Mouse (Mus musculus) left cerebral cortex, adult 9 months (tissue): ENCODE results near the gene 1700001J03Rik.
"Not testable (repeated sequence)": the region's sequence is repeated elsewhere in the genome, so short reads cannot be mapped to it uniquely, and the experiment has no call there.

Experiments used
- DNase-seq, 2 experiments: peaks; one replicate each; pipeline ENCODE4 v3.0.0; 2022; ENCODE audit warnings: low spot score in 2 of 2

Gene 1700001J03Rik

DNA sequence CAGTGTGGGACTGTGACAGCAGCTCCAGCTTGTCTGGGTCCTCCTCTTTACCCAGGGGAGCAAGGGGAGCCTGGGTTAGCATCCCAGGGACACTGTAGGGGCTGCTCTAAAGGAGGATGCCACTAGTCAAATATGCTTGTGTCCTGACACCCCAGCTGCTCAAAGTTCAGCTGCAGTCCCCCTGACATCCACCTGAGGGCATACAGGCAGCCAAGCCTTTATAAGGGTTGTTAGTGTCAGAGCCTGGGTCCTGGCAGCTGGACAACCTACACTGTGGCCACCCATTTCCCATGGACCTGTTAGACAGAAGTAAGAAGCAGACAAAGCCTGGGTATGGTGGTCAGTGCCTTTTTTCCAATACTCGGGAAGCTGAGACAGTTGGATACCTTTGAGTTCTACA, 3.0 kb upstream of the 1700001J03Rik start:
- DNase-seq: no peak

DNA sequence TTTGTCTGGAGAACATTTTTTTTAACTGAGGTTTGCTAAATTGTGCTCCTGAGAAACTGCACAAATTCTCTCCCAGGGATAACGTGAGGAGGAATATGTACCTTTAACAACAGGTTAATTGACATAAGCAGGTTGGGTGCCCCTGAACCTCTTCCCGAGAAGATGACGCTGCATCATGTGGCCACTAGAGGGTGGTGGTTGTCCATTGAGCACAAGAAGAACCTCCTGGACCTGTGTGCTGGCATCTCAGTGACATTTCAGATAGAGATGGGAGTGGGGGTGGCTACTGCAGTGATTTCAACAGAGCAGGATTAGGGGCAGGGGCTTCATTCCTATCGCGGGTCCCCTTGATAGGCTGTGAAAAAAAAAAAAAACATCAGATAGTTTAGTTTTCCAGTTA, 2.3 kb upstream of the 1700001J03Rik start:
- peak in 1 of 2 experiments; percentile 55 for DNase-seq

GRCm38 (mm10) chr5:146172744-146173143, 12.4 kb downstream of the 1700001J03Rik start:
- not testable (repeated sequence) for DNase-seq

DNA sequence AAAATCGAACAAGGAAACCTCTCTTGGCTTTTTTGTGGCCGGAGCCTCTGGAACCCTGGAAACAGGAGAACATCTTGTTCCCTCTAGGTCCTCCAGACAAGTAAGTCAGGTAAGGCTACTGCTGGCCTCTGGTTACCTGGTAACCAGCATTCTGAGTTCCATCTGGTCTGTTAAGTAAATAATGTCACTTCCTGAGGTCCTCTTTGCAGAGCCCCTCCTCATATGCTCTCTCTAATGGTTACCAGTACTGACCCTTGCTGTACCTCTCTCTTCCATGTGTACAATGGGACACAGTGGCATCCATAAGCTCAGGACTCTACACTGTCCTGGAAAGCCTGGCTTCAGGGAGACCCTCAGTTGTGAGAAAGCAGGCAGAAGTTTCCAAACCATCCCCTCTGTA, 14.5 kb downstream of the 1700001J03Rik start, which contains the start of gene Gm6309:
Gm6309 (minus strand) TSS at position 101 of the 400 bp plus-strand sequence.
- DNase-seq: not testable (repeated sequence)

DNA sequence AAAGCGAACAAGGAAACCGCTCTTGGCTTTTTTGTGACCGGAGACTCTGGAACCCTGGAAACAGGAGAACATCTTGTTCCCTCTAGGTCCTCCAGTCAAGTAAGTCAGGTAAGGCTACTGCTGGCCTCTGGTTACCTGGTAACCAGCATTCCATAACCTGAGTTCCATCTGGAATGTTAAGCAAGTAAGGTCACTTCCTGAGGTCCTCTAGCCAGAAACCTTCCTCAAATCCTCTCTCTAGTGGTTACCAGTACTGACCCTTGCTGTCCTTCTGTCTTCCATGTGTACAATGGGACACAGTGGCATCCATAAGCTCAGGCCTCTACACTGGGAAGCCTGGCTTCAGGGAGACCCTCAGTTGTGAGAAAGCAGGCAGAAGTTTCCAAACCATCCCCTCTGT, 24.7 kb downstream of the 1700001J03Rik start, which contains the start of gene Gm5565:
Gm5565 (minus strand) TSS at position 101 of the 400 bp plus-strand sequence.
- not testable (repeated sequence) for DNase-seq

DNA sequence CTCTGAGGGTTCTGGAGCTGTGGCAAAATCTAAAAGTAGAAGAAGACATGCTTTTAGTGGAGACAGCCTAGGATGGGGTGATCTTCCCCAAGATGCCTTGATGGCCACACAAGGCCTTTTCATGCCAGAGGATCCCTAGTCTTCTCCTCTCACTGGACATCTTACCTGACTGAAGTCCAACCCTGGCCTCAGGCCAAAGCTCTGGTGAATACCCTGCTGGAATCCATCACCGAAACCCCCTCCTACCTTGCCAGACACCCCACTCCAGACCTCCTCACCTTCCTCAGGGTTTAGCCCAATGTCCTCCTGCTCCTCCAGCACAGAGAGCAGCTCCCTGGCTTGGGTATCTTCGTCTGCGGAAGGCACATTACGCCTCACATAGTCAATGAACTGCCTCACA, 26.8 kb downstream of the 1700001J03Rik start:
- not testable (repeated sequence) for DNase-seq

DNA sequence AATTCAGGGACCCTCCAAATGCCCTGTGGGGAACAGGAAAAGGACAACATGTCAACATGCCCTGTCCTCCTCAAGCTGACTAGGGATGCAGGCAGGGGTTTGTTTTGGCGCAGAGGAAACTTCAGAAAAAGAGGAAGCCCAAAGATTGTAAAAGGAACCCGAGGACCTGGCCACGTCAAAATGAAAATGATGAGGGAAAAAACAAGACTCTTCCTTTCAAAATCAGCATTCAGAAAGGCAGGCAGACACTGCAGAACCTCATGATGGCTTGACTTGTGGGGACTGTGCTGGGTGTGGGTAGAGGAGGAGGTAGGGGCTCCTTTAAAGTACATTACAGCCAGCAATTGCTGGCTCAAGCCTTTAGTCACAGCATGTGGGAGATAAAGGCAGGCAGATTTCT, 34.6 kb downstream of the 1700001J03Rik start:
- no peak for DNase-seq

DNA sequence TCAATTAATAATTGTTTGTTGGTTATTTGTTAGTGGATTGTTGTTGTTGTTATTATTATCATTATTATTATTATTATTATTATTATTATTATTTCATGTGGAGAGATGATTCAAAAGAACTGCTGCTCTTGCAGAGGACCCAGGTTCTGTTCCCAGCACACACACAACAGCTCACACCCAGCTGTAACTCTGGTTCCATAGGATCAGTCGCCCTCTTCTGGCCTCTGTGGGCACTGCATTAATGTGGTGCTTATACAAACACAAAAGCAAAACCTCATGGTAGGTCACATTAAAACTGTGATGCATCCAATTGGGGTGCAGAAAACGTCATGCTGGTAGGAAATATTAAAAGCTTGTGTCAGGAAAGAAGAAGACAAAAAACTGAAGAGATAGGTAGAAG, 37.2 kb downstream of the 1700001J03Rik start:
- DNase-seq: no peak
